31 mouse cellular contexts compared by ENCODE assay signal in the genomic region with DNA sequence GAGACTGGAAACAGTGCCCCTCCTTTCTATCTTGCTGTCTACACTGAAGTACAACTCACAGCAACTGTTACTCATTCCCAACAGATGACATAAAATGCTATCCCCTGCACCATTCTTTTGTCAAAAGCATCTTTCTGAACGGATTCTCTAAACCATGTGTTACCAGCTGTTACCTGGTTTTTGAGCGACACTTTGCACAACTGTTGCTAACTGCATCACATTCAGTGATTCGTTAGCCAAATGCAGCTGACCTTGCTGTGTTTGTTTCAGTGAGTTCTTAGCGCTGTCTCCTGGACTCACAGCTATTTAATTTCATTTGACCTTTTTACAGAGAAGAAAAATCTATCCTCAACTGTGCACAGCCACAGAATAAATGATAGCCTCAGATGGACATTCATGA.
"Had no signal": no experiment of that assay in that cellular context is flagged by ENCODE, and none has a peak within 500 bp of the region (broad histone marks: within the 10 kb centered on the region; RNA-seq: fewer than 3 reads in every experiment).

No protein-coding gene starts in this region.

- H3K4me3 ChIP-seq: heart, embryonic 10.5 days; heart, embryonic 12.5 days; heart, embryonic 13.5 days; heart, embryonic 15.5 days; hindbrain, embryonic 12.5 days; hindbrain, embryonic 13.5 days; hindbrain, embryonic 15.5 days; intestine, embryonic 15.5 days; kidney, embryonic 15.5 days; layer of hippocampus, adult 2 months; left cerebral cortex, adult 2 months had no signal

- H3K27ac ChIP-seq: heart, embryonic 10.5 days; heart, embryonic 13.5 days; heart, embryonic 15.5 days; hindbrain, embryonic 12.5 days; hindbrain, embryonic 13.5 days; hindbrain, embryonic 14.5 days; hindbrain, embryonic 15.5 days; hindbrain, postnatal 0 days; intestine, embryonic 15.5 days; kidney, embryonic 15.5 days; kidney, postnatal 0 days; layer of hippocampus, adult 2 months; left cerebral cortex, adult 2 months had no signal

- H3K9me3 ChIP-seq: heart, embryonic 10.5 days; heart, embryonic 12.5 days; heart, embryonic 13.5 days; heart, embryonic 15.5 days; hindbrain, embryonic 12.5 days; hindbrain, embryonic 13.5 days; hindbrain, embryonic 15.5 days; intestine, embryonic 15.5 days; kidney, embryonic 15.5 days had no signal

- H3K27me3 ChIP-seq: heart, embryonic 12.5 days; heart, embryonic 13.5 days; heart, embryonic 15.5 days; hindbrain, embryonic 12.5 days; hindbrain, embryonic 13.5 days; hindbrain, embryonic 15.5 days; intestine, embryonic 15.5 days; kidney, embryonic 15.5 days had no signal

- H3K4me1 ChIP-seq: heart, embryonic 10.5 days; heart, embryonic 12.5 days; heart, embryonic 13.5 days; heart, embryonic 15.5 days; hindbrain, embryonic 12.5 days; hindbrain, embryonic 13.5 days; hindbrain, embryonic 15.5 days; intestine, embryonic 15.5 days; kidney, embryonic 15.5 days had no signal

- H3K4me2 ChIP-seq: heart, embryonic 11.5 days; heart, embryonic 12.5 days; heart, embryonic 13.5 days; heart, embryonic 15.5 days; hindbrain, embryonic 12.5 days; hindbrain, embryonic 13.5 days; hindbrain, embryonic 14.5 days; hindbrain, embryonic 15.5 days; intestine, embryonic 15.5 days; kidney, embryonic 15.5 days had no signal

- H3K36me3 ChIP-seq: heart, embryonic 10.5 days; heart, embryonic 12.5 days; heart, embryonic 13.5 days; heart, embryonic 15.5 days; hindbrain, embryonic 12.5 days; hindbrain, embryonic 13.5 days; hindbrain, embryonic 15.5 days; intestine, embryonic 15.5 days; kidney, embryonic 15.5 days had no signal

- DNase-seq: heart, postnatal 10 days; heart, postnatal 14 days; heart, postnatal 36 days; heart, postnatal 4 days; kidney, adult 11 months; kidney, adult 18-20 months; kidney, adult 2 months; kidney, adult 8-10 months; kidney, adult 9 months; kidney, postnatal 10 days; kidney, postnatal 14 days; kidney, postnatal 25 days; kidney, postnatal 36 days; kidney, postnatal 4 days; layer of hippocampus, adult 9-11 months; layer of hippocampus, postnatal 36 days had no signal
